Mouse (Mus musculus): Measurements from ENCODE around the gene Traf3ip2.
A peak's percentile ranks its signal among the peaks of the same experiment; 100 is the strongest.

Traf3ip2 gene

GRCm38 (mm10) chr10:39634423-39635101, 21.8 kb downstream of the Traf3ip2 start:
- no peak for DNase-seq

GRCm38 (mm10) chr10:39638862-39639261, 26.1 kb downstream of the Traf3ip2 start:
- DNase-seq, result no peak

GRCm38 (mm10) chr10:39639783-39640182, 27.0 kb downstream of the Traf3ip2 start:
- no peak for DNase-seq

GRCm38 (mm10) chr10:39640817-39641226, 28.1 kb downstream of the Traf3ip2 start:
- DNase-seq, result no peak

- DNase-seq, result no peak
Measured at GRCm38 (mm10) chr10:39645789-39646628, 33.3 kb downstream of the Traf3ip2 start.

DNA sequence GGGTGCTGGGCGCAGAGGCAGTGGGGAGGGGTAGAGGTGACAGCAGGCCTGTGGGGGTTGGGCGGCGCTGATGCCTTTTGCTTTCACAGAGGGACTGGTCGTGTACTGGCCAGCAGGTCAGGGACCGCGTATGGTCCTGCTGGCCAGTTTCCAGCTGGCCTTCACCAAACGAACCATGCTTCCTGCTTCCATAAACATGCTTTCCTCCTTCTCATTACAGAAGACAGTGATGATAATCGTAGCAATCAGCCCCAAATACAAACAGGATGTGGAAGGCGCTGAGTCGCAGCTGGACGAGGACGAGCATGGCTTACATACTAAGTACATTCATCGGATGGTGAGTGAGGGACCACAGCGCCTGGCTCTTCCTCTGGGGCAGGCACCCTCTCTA, 33.9 kb downstream of the Traf3ip2 start:
- DNase-seq, result peak; percentile 80 to 82

GRCm38 (mm10) chr10:39647118-39647517, 34.4 kb downstream of the Traf3ip2 start:
- peak in 1 of 2 experiments; percentile 31 for DNase-seq

DNA sequence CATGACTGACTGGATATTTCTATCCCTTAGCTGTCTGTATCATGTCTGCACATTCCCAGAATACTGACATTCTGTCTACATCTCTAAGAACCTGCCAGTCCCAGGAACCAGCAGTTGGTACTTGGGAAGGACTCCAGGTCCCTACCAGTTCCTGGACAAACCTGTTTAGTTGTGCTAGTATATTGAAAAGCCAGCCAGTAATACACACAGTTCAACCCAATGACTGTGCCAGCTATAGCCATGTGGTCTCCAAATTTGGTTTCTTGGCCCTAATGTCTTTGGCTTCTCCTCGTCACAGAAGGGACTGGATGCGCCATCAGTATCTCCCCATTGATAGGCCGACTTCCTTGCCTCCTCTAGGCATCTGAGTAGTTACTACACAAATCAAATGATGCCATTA, 35.5 kb downstream of the Traf3ip2 start:
- DNase-seq, result peak; percentile 59 to 84

DNA sequence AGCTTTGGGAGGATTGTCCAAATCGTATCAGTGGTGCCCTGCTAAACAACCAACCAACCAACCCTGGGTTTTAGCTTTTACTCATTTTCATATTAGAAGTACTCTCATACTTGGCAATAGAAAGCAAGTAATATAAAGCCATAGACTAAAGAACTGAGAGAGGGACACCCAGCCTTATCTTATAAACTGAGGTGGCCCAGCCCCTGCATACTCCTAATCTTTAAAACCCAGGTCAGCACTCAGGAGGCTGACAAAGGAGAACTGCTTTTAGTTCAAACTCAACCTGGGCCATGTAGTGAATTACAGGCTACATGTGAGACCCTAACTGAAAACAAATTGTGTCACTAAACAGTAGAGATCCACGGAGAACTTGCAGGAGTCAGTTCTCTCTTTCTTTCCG, 36.8 kb downstream of the Traf3ip2 start:
- DNase-seq, result no peak

DNA sequence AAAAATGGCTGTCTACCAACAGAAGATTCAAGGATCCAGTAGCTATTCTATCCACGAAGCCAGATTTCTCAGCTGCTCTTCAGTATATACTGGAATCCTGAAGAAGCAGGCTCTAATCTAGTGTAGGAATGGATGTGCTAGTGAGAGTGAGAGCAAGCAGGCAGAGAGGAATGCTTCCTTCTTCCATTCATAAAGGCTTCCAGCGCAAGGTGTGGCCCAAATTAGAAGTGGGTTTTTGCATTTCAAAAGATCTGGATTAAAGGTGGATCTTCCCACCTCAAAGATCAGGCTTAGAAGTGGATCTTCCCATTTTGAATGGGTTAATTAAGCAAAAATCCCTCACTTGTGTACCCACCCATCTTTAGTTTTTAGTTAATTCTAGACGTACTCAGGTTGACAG, 37.6 kb downstream of the Traf3ip2 start:
- DNase-seq, result no peak

GRCm38 (mm10) chr10:39654001-39654416, 41.3 kb downstream of the Traf3ip2 start:
- DNase-seq, result no peak

- DNase-seq, result no peak
Measured at GRCm38 (mm10) chr10:39658901-39659410, 46.2 kb downstream of the Traf3ip2 start.

- peak; percentile 49 to 59 for DNase-seq
Measured at GRCm38 (mm10) chr10:39659411-39660268, 46.9 kb downstream of the Traf3ip2 start.

- DNase-seq, result no peak
Measured at GRCm38 (mm10) chr10:39660269-39660655, 47.5 kb downstream of the Traf3ip2 start.

- DNase-seq, result no peak
Measured at GRCm38 (mm10) chr10:39660698-39661097, 48.0 kb downstream of the Traf3ip2 start.

- DNase-seq, result peak; percentile 48 to 62
Measured at GRCm38 (mm10) chr10:39665071-39665502, 52.4 kb downstream of the Traf3ip2 start.

- DNase-seq, result no peak
Measured at GRCm38 (mm10) chr10:39666027-39666426, 53.3 kb downstream of the Traf3ip2 start.

DNA sequence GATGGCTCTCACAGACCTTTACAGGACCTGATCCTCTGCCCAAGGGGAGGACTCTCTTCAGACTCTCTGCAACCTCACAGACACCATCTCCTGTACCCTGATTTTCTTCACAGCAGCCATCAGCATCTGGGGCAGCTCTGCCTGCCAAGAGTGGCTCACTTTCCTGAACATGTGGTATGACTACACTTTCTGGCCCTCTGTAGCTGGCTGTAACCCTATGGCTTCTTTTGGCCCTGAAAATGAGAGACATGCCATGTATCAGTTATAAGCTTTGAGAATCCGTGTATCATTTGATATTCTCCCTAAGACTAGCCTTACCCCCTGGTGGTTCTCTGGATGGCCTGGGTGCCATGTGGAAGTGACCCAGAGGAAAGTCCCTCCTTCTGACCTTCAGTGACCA, 58.7 kb downstream of the Traf3ip2 start:
- no peak for DNase-seq

DNA sequence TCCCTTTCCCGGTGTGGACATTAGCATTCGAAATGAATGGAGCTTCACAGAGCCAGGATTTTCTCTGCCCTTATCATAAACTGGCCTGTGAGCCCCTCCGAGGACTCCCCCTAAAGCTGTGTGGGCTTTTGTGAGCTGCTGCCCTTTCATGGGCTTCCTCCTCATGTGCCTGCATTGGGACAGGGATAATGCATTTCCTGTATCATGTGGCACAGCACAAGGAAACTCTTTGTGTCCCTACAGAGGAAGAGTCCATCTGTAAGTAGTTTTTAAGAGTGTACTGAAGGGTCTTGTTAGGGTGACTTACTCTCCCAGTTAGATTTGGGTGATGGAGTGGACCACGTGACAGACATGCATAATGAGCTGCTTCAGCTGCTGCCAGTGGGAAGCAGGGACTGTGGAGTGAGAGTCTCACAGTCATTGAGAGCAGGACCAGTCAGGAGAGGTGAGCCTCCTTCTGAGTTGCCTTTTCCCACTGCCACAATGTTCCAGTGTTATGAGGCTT, 59.9 kb downstream of the Traf3ip2 start:
- DNase-seq, result no peak

GRCm38 (mm10) chr10:39674106-39674505, 61.4 kb downstream of the Traf3ip2 start:
- DNase-seq, result no peak

DNA sequence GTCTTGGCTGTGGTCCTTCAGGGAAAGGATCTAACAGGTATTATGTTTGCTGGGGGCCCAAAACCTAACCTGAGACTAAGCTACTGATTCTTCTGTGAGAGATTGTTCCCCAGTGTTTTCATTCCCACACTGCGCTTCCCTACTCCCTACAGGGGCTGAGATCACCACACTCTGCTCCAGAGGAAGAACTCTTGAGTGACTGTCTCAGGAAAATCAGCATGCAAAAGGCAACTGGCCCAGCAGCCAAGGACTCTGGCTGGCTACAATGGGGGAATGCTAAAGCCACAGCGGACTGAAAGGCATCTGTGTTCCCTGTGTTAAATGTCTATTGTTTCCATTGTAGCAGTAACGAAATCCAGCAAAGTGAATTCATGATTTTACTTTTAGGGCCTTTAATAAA, 62.0 kb downstream of the Traf3ip2 start:
- no peak for DNase-seq

DNA sequence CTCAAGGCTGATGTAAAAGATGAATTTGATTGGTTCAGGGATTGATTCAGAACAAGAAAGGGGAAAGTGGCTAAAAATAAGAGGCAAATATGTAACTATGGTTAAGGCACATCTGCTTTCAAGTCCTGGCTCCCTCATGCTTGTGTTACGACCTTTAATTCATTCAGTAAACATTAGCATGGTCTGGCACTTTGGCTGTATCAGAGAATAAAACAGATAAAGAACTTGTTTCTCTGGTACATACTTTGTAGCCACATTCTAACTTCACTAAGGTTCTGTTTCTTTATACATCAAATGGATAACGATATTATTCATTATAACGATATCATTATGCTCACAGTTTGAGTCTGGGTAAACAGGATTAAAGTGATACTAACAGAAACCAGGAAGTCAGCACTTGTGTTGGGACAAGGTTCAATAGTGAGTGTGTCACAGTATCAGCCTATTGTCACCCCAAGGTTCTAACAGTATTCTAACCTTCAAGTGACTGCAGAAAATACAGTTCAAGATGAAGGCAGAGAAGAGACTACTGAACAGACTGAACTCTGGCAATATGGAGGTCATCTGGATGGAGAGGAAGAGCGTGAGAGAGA, 65.6 kb downstream of the Traf3ip2 start:
- DNase-seq, result no peak

Measured in cerebellum, postnatal 36 days (tissue).